Mouse (Mus musculus) pancreas, adult 10 weeks (tissue): Measurements from ENCODE around the gene Rbm31y. TPM values are rescaled to one million over a fixed set of nuclear protein-coding genes. Genes with fewer than 3 reads are reported as not detected.

Experiments
- polyA plus RNA-seq: library from polyadenylated mRNA; stranded (reverse); fragments of 350-450 nt; fragmentation: Illumina TruSeq; extraction: RNeasy Lipid Tissue Mini Kit (QIAGEN cat#74804); gene quantifications from one replicate; pipeline ENCODE4 v1.2.3, GENCODE M21; 2015; ENCODE audit warnings: low read depth, low replicate concordance; ENCODE audit not compliant: insufficient read depth

Gene Rbm31y
- not detected for polyA plus RNA-seq

DNA sequence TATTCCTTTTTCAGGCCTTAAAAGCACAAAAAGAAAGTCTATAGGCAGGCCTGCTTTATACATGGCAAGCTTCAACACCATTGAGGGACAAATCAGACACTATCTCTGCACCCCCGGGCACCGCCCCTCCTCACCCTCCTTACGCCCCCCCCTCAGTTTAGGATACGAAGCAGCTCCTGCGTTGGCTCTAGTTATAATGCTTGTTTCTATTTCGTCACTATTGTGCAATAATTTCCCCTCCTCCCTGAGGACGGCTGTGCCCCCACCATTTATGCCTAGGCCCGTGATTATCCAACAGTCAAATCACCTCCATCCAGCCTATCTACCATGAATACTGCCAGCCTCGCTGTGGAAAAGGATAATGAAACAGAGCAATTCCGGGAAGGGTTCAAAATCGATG is at the start of gene Rbm31y:
Gene Rbm31y, plus strand, starts transcription at position 301 of the 400 bp plus-strand sequence.

